Mouse (Mus musculus) liver, embryonic 14.5 days (tissue): ENCODE measurements around the gene Dusp12.

Experiments
- CTCF ChIP-seq: IDR thresholded peaks from 2 replicates; pipeline ENCODE4 v1.5.1; 2016; ENCODE audit warnings: antibody characterized with exemption, low read depth, control low read depth
- EP300 ChIP-seq: IDR thresholded peaks from 2 replicates; pipeline ENCODE4 v1.6.1; 2016; ENCODE audit warnings: antibody characterized with exemption, low read depth

GRCm38 (mm10) chr1:170891646-170892045 lies 6.3 kb upstream of the Dusp12 start:
- no peak for TF ChIP-seq CTCF
- TF ChIP-seq EP300, result no peak
